Mouse (Mus musculus): ENCODE measurements around the gene Oas1g. TPM values are rescaled to one million over a fixed set of nuclear protein-coding genes. Genes with fewer than 3 reads are reported as not detected.
"Not testable (repeated sequence)": the region's sequence is repeated elsewhere in the genome, so short reads cannot be mapped to it uniquely, and the experiment has no call there.

Gene Oas1g
- total RNA-seq (2022), result not detected

- DNase-seq (ENCODE audit: low spot score in 2 of 2), result not testable (repeated sequence)
These were observed at the start of gene Oas1g for GRCm38 (mm10) chr5:120887413-120887812. Gene Oas1g, minus strand, starts transcription at chr5:120887613.

GRCm38 (mm10) chr5:120933966-120934365 is 46.6 kb upstream of the Oas1g start:
- no peak for DNase-seq (ENCODE audit: low spot score in 2 of 2)

- no peak for DNase-seq (ENCODE audit: low spot score in 2 of 2)
These were observed 39.6 kb upstream of the Oas1g start for GRCm38 (mm10) chr5:120927036-120927435.

- not testable (repeated sequence) for DNase-seq (ENCODE audit: low spot score in 2 of 2)
These were observed 38.9 kb upstream of the Oas1g start for GRCm38 (mm10) chr5:120926311-120926710.

- DNase-seq (ENCODE audit: low spot score in 2 of 2), result not testable (repeated sequence)
These were observed 37.1 kb upstream of the Oas1g start for GRCm38 (mm10) chr5:120924520-120924919.

- DNase-seq (ENCODE audit: low spot score in 2 of 2), result no peak
These were observed 36.6 kb upstream of the Oas1g start for GRCm38 (mm10) chr5:120923969-120924368.

GRCm38 (mm10) chr5:120920296-120920695 is 32.9 kb upstream of the Oas1g start:
- no peak for DNase-seq (ENCODE audit: low spot score in 2 of 2)

- DNase-seq (ENCODE audit: low spot score in 2 of 2), result not testable (repeated sequence)
These were observed 31.9 kb upstream of the Oas1g start for GRCm38 (mm10) chr5:120919156-120919935.

GRCm38 (mm10) chr5:120914204-120914603 is 26.8 kb upstream of the Oas1g start, which contains the start of gene Oas1d:
Gene Oas1d, plus strand, starts transcription at chr5:120914536.
- DNase-seq (ENCODE audit: low spot score in 2 of 2), result not testable (repeated sequence)

- no peak for DNase-seq (ENCODE audit: low spot score in 2 of 2)
These were observed 20.9 kb upstream of the Oas1g start for GRCm38 (mm10) chr5:120908196-120908920.

GRCm38 (mm10) chr5:120906791-120907733 is 19.6 kb upstream of the Oas1g start, which contains the start of gene Oas1a:
Gene Oas1a, minus strand, starts transcription at chr5:120907521.
- not testable (repeated sequence) for DNase-seq (ENCODE audit: low spot score in 2 of 2)

- no peak for DNase-seq (ENCODE audit: low spot score in 2 of 2)
These were observed 14.6 kb upstream of the Oas1g start for GRCm38 (mm10) chr5:120902056-120902455.

- DNase-seq (ENCODE audit: low spot score in 2 of 2), result no peak
These were observed 13.3 kb upstream of the Oas1g start for GRCm38 (mm10) chr5:120900666-120901065.

GRCm38 (mm10) chr5:120898726-120899125 is 11.3 kb upstream of the Oas1g start:
- DNase-seq (ENCODE audit: low spot score in 2 of 2), result no peak

GRCm38 (mm10) chr5:120898307-120898706 is 10.9 kb upstream of the Oas1g start:
- no peak for DNase-seq (ENCODE audit: low spot score in 2 of 2)

GRCm38 (mm10) chr5:120895231-120895900 is 8.0 kb upstream of the Oas1g start:
- DNase-seq (ENCODE audit: low spot score in 2 of 2), result no peak

- not testable (repeated sequence) for DNase-seq (ENCODE audit: low spot score in 2 of 2)
These were observed 7.3 kb upstream of the Oas1g start for GRCm38 (mm10) chr5:120894692-120895091.

- not testable (repeated sequence) for DNase-seq (ENCODE audit: low spot score in 2 of 2)
These were observed 6.5 kb upstream of the Oas1g start for GRCm38 (mm10) chr5:120893866-120894265.

GRCm38 (mm10) chr5:120892243-120892660 is 4.8 kb upstream of the Oas1g start:
- DNase-seq (ENCODE audit: low spot score in 2 of 2), result no peak

- not testable (repeated sequence) for DNase-seq (ENCODE audit: low spot score in 2 of 2)
These were observed 4.3 kb upstream of the Oas1g start for GRCm38 (mm10) chr5:120891566-120892242.
